Mouse (Mus musculus) C2C12 (cell line): ENCODE measurements at regions not wholly inside any gene's neighbourhood (a gene's known extent, or its start where the extent isn't known, plus 50 kb on each side); places are given as distances from the start of the nearest gene placed in this dataset.

ENCODE experiments used
- CEBPB ChIP-seq: IDR thresholded peaks from one replicate; pipeline ENCODE4 v1.6.1; 2011; ENCODE audit warnings: low read depth, mild to moderate bottlenecking, control low read depth, moderate library complexity
- CTCF ChIP-seq: IDR thresholded peaks from one replicate; pipeline ENCODE4 v1.5.1; 2011; ENCODE audit not compliant: control insufficient read depth, insufficient read depth, insufficient read length
- MYOD1 ChIP-seq: IDR thresholded peaks from one replicate; pipeline ENCODE4 v1.6.1; 2011; ENCODE audit warnings: low read depth; ENCODE audit not compliant: control insufficient read depth, insufficient read length
- USF1 ChIP-seq: IDR thresholded peaks from one replicate; pipeline ENCODE4 v1.6.1; 2011; ENCODE audit warnings: low read depth, mild to moderate bottlenecking, control low read depth, moderate library complexity

- TF ChIP-seq MYOD1, result no peak
- no peak for TF ChIP-seq CTCF
- no peak for TF ChIP-seq CEBPB
- TF ChIP-seq USF1, result no peak
Observed at GRCm38 (mm10) chr16:51562866-51563658, 468.0 kb upstream of the Cblb start.
